Mouse (Mus musculus) lung, adult 2 months (tissue): ENCODE results near the gene Glipr2.

ENCODE experiments used
- CTCF ChIP-seq: fragments of 200-500 bp; IDR thresholded peaks from 2 replicates; pipeline ENCODE4 v1.5.1; 2011; ENCODE audit warnings: mild to moderate bottlenecking, low read length, control low read depth; ENCODE audit not compliant: insufficient read depth
- POLR2A ChIP-seq: fragments of 200-500 bp; IDR thresholded peaks from 2 replicates; pipeline ENCODE4 v1.6.1; 2011; ENCODE audit warnings: low read depth, mild to moderate bottlenecking, control low read depth, low read length, borderline replicate concordance; ENCODE audit errors: extremely low read depth

DNA sequence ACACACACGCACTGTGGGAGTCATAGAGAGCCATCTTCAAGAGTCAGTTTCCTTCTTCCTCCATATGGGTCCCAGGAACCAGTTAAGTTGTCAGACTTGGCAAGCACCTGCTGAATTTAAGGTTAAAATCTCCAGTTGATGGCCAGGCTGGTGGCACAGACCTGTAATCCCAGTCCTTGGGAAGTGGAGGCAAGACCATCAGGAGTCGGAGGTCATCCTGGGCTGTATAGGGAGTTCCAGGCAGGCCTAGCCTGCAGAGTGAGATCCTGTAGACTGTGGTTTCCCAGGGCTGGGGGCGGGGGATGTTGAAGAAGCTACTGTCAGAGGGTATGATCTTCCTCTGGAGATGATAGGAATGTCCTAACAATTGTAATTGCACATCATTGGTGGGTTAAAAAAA lies 31.8 kb downstream of the Glipr2 start:
- no peak for TF ChIP-seq POLR2A
- no peak for TF ChIP-seq CTCF
